Mouse (Mus musculus) G1E (cell line): ENCODE data around the gene Prlh.

Experiments
- CTCF ChIP-seq: IDR thresholded peaks from 2 replicates; pipeline ENCODE4 v1.5.1; 2012; ENCODE audit warnings: low read depth, low read length, inconsistent platforms, mixed read lengths
- TAL1 ChIP-seq: conservative IDR thresholded peaks from 2 replicates; pipeline ENCODE4 v1.6.1; 2012; ENCODE audit warnings: low read depth, low read length, inconsistent platforms, mixed read lengths

GRCm38 (mm10) chr1:90956245-90957096, 3.6 kb downstream of the Prlh start:
- TF ChIP-seq TAL1 = no peak
- TF ChIP-seq CTCF = no peak
